Mouse (Mus musculus): ENCODE data around the gene Sdhc. TPM values are rescaled to one million over a fixed set of nuclear protein-coding genes. Genes with fewer than 3 reads are reported as not detected.
A peak's percentile ranks its signal among the peaks of the same experiment; 100 is the strongest.
"Not testable (repeated sequence)": the region's sequence is repeated elsewhere in the genome, so short reads cannot be mapped to it uniquely, and the experiment has no call there.

Sdhc gene
- polyA plus RNA-seq, 1 experiment from 2014 or later: 238 TPM

DNA sequence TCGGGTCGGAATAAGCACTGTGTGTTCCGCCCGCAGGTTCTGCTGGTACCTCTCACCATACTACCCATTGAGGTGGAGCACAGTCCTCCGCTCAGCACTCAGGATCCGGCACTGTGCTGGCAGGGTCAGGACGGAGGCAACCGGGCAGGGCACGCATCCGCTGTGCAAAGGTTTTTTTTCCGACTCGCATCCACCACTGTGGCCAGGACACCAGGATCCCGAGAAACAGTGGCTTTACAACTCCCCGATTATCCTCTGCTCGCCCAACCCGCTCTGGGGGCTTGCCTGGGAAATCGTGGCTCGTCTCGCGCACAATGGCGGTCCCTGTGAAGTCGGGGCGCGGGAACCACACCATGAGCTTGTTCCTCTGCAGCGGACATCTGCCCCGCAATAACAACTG lies 64.7 kb downstream of the Sdhc start:
- no peak overlapping the region for H3K9ac ChIP-seq (ENCODE audit: low read length)
- no peaks in the 10 kb centered on the region for H3K9me3 ChIP-seq (ENCODE audit: control insufficient read depth, low read length)
- no peak overlapping the region for H3K27ac ChIP-seq (replicated peaks)
- TF ChIP-seq CTCF (IDR thresholded peaks at IDR 0.05; ENCODE audit: low read depth) (no peak), EP300 (optimal IDR thresholded peaks at IDR 0.05) (no peak)
- no peaks in the 10 kb centered on the region for H3K27me3 ChIP-seq (ENCODE audit: control insufficient read depth, insufficient read depth, low read length)
- H3K4me2 ChIP-seq (replicated peaks; ENCODE audit: low read depth): peak overlapping the region; percentile 57
- H3K36me3 ChIP-seq (ENCODE audit: control insufficient read depth, insufficient read depth, low read length): no peaks in the 10 kb centered on the region
- H3K4me1 ChIP-seq (replicated peaks; ENCODE audit: control insufficient read depth, insufficient read depth): no peaks in the 10 kb centered on the region
- under 1% methylated on average over 26 of the region's 26 CpGs for WGBS
- H3K4me3 ChIP-seq (ENCODE audit: low read depth, low read length): peak overlapping the region; percentile 30
- ATAC-seq (ENCODE audit: low FRiP score, low TSS enrichment) (no peak), DNase-seq (ENCODE audit: low spot score) (no peak)

- H3K36me3 ChIP-seq (ENCODE audit: control insufficient read depth, insufficient read depth, low read length): not testable (repeated sequence)
- WGBS: 35% methylated on average over 7 of the region's 17 CpGs
These were observed 68.7 kb downstream of the Sdhc start for GRCm38 (mm10) chr1:171081512-171082231.

GRCm38 (mm10) chr1:171079825-171080224 lies 70.6 kb downstream of the Sdhc start:
- peak; percentile 41 for ATAC-seq (ENCODE audit: low FRiP score, low TSS enrichment)
- not testable (repeated sequence) for H3K27ac ChIP-seq (replicated peaks); H3K27me3 ChIP-seq (ENCODE audit: control insufficient read depth, insufficient read depth, low read length); H3K9ac ChIP-seq (ENCODE audit: low read length); H3K4me3 ChIP-seq (ENCODE audit: low read depth, low read length); H3K4me1 ChIP-seq (replicated peaks; ENCODE audit: control insufficient read depth, insufficient read depth); H3K9me3 ChIP-seq (ENCODE audit: control insufficient read depth, low read length); H3K4me2 ChIP-seq (replicated peaks; ENCODE audit: low read depth); H3K36me3 ChIP-seq (ENCODE audit: control insufficient read depth, insufficient read depth, low read length); DNase-seq (ENCODE audit: low spot score)
- no CpG with 5 or more reads among the region's 43 CpGs for WGBS

More at GRCm38 (mm10) chr1:171081512-171082231, 68.7 kb downstream of the Sdhc start:
- not testable (repeated sequence) for DNase-seq (ENCODE audit: low spot score); H3K4me2 ChIP-seq (replicated peaks; ENCODE audit: low read depth); H3K9me3 ChIP-seq (ENCODE audit: control insufficient read depth, low read length); H3K4me1 ChIP-seq (replicated peaks; ENCODE audit: control insufficient read depth, insufficient read depth); H3K4me3 ChIP-seq (ENCODE audit: low read depth, low read length); H3K27me3 ChIP-seq (ENCODE audit: control insufficient read depth, insufficient read depth, low read length); H3K27ac ChIP-seq (replicated peaks); H3K9ac ChIP-seq (ENCODE audit: low read length)
- peak; percentile 20 for ATAC-seq (ENCODE audit: low FRiP score, low TSS enrichment)

GRCm38 (mm10) chr1:171079345-171079744 lies 71.1 kb downstream of the Sdhc start:
- not testable (repeated sequence) for H3K36me3 ChIP-seq (ENCODE audit: control insufficient read depth, insufficient read depth, low read length); DNase-seq (ENCODE audit: low spot score); H3K4me1 ChIP-seq (replicated peaks; ENCODE audit: control insufficient read depth, insufficient read depth); H3K4me2 ChIP-seq (replicated peaks; ENCODE audit: low read depth); H3K4me3 ChIP-seq (ENCODE audit: low read depth, low read length); H3K9ac ChIP-seq (ENCODE audit: low read length); H3K9me3 ChIP-seq (ENCODE audit: control insufficient read depth, low read length); H3K27me3 ChIP-seq (ENCODE audit: control insufficient read depth, insufficient read depth, low read length); H3K27ac ChIP-seq (replicated peaks)
- peak; percentile 60 for ATAC-seq (ENCODE audit: low FRiP score, low TSS enrichment)
- 0% methylated on average over 1 of the region's 35 CpGs for WGBS

GRCm38 (mm10) chr1:171078419-171078818 lies 72.0 kb downstream of the Sdhc start:
- DNase-seq (ENCODE audit: low spot score); ATAC-seq (ENCODE audit: low FRiP score, low TSS enrichment): not testable (repeated sequence)

GRCm38 (mm10) chr1:171077955-171078354 lies 72.4 kb downstream of the Sdhc start:
- not testable (repeated sequence) for H3K4me3 ChIP-seq (ENCODE audit: low read depth, low read length); H3K4me1 ChIP-seq (replicated peaks; ENCODE audit: control insufficient read depth, insufficient read depth); H3K27ac ChIP-seq (replicated peaks); DNase-seq (ENCODE audit: low spot score); H3K9ac ChIP-seq (ENCODE audit: low read length); H3K4me2 ChIP-seq (replicated peaks; ENCODE audit: low read depth); H3K27me3 ChIP-seq (ENCODE audit: control insufficient read depth, insufficient read depth, low read length); H3K9me3 ChIP-seq (ENCODE audit: control insufficient read depth, low read length); H3K36me3 ChIP-seq (ENCODE audit: control insufficient read depth, insufficient read depth, low read length)
- peak; percentile 16; the same call in 1 of the 2 replicates for TF ChIP-seq CTCF (IDR thresholded peaks at IDR 0.05; ENCODE audit: low read depth)
- ATAC-seq (ENCODE audit: low FRiP score, low TSS enrichment): peak; percentile 44
- WGBS: 2% methylated on average over 16 of the region's 27 CpGs

More at GRCm38 (mm10) chr1:171078419-171078818, 72.0 kb downstream of the Sdhc start:
- H3K4me1 ChIP-seq (replicated peaks; ENCODE audit: control insufficient read depth, insufficient read depth); H3K9ac ChIP-seq (ENCODE audit: low read length); H3K9me3 ChIP-seq (ENCODE audit: control insufficient read depth, low read length); H3K4me2 ChIP-seq (replicated peaks; ENCODE audit: low read depth); H3K27ac ChIP-seq (replicated peaks); H3K36me3 ChIP-seq (ENCODE audit: control insufficient read depth, insufficient read depth, low read length); H3K27me3 ChIP-seq (ENCODE audit: control insufficient read depth, insufficient read depth, low read length); H3K4me3 ChIP-seq (ENCODE audit: low read depth, low read length): not testable (repeated sequence)
- WGBS: 21% methylated on average over 12 of the region's 12 CpGs

GRCm38 (mm10) chr1:171077192-171077591 lies 73.2 kb downstream of the Sdhc start:
- ATAC-seq (ENCODE audit: low FRiP score, low TSS enrichment); H3K4me1 ChIP-seq (replicated peaks; ENCODE audit: control insufficient read depth, insufficient read depth); H3K36me3 ChIP-seq (ENCODE audit: control insufficient read depth, insufficient read depth, low read length); H3K9me3 ChIP-seq (ENCODE audit: control insufficient read depth, low read length); H3K27me3 ChIP-seq (ENCODE audit: control insufficient read depth, insufficient read depth, low read length); H3K4me3 ChIP-seq (ENCODE audit: low read depth, low read length); H3K4me2 ChIP-seq (replicated peaks; ENCODE audit: low read depth); H3K27ac ChIP-seq (replicated peaks); DNase-seq (ENCODE audit: low spot score); H3K9ac ChIP-seq (ENCODE audit: low read length): not testable (repeated sequence)
- 44% methylated on average over 5 of the region's 5 CpGs for WGBS
